Mouse (Mus musculus) olfactory bulb, adult 2 months (tissue): ENCODE data around the gene Ipo8. TPM values are rescaled to one million over a fixed set of nuclear protein-coding genes. Genes with fewer than 3 reads are reported as not detected.

Experiments used
- H3K27ac ChIP-seq: fragments of 200-500 bp; 2 replicates; pipeline ENCODE4 v1.5.1; 2012; ENCODE audit warnings: low read depth, low read length; ENCODE audit not compliant: insufficient read depth
- H3K4me1 ChIP-seq: fragments of 200-500 bp; 2 replicates; pipeline ENCODE4 v1.6.1; 2012; ENCODE audit warnings: low read length; ENCODE audit not compliant: control insufficient read depth, insufficient read depth
- H3K4me3 ChIP-seq: fragments of 200-500 bp; 2 replicates; pipeline ENCODE4 v1.5.1; 2012; ENCODE audit warnings: mild to moderate bottlenecking, low read depth, low read length, moderate library complexity; ENCODE audit not compliant: insufficient read depth
- CTCF ChIP-seq: fragments of 200-500 bp; IDR thresholded peaks from 2 replicates; pipeline ENCODE4 v1.5.1; 2012; ENCODE audit warnings: low read depth, mild to moderate bottlenecking, low read length, moderate library complexity; ENCODE audit not compliant: insufficient read depth
- POLR2A ChIP-seq: fragments of 200-500 bp; IDR thresholded peaks from 2 replicates; pipeline ENCODE4 v1.6.1; 2012; ENCODE audit warnings: mild to moderate bottlenecking, low read depth, low read length, moderate library complexity; ENCODE audit not compliant: insufficient read depth
- WGBS: fragments of 180-500 bp; shearing (Covaris S2); methylation state at CpG from one replicate; pipeline ENCODE4 v1.1.7; 2018; 5-methylcytosine and 5-hydroxymethylcytosine counted together
- polyA plus RNA-seq: library from polyadenylated mRNA; stranded (reverse); fragments of >200 nt; gene quantifications from 2 replicates; pipeline ENCODE4 v1.2.4, GENCODE M21; 2012; ENCODE audit warnings: low replicate concordance; ENCODE audit not compliant: missing spikeins, insufficient read depth, insufficient read length

Gene Ipo8
- polyA plus RNA-seq = not detected in 2 replicates

GRCm38 (mm10) chr6:148830748-148831727 lies at the start of gene Ipo8:
Gene Ipo8 (minus strand): TSS chr6:148831467.
- under 1% methylated on average over 47 of the region's 47 CpGs for WGBS
- Histone ChIP-seq H3K4me1 (no peaks in the 10 kb centered on the region), H3K27ac (no peak within 1 kb of the TSS), H3K4me3 (peak within 1 kb of the TSS; percentile 78)
- TF ChIP-seq POLR2A (no peak; the same call in 1 of the 2 replicates), CTCF (no peak)

GRCm38 (mm10) chr6:148873911-148874310 lies 42.6 kb upstream of the Ipo8 start:
- TF ChIP-seq CTCF (no peak), POLR2A (no peak)
- H3K4me1 ChIP-seq = no peaks in the 10 kb centered on the region
- WGBS = 89% methylated on average over 1 of the region's 1 CpGs
- no peak overlapping the region for H3K4me3 ChIP-seq
- no peak overlapping the region for H3K27ac ChIP-seq

- TF ChIP-seq POLR2A = no peak
- no peak for TF ChIP-seq CTCF
- Histone ChIP-seq H3K27ac (no peak overlapping the region), H3K4me1 (no peaks in the 10 kb centered on the region)
Measured at GRCm38 (mm10) chr6:148845629-148846028, 14.4 kb upstream of the Ipo8 start.

GRCm38 (mm10) chr6:148841760-148842159 lies 10.5 kb upstream of the Ipo8 start:
- Histone ChIP-seq H3K27ac (no peak overlapping the region), H3K4me3 (no peak overlapping the region), H3K4me1 (no peaks in the 10 kb centered on the region)
- WGBS = 88% methylated on average over 1 of the region's 1 CpGs
- no peak for TF ChIP-seq POLR2A
- no peak for TF ChIP-seq CTCF

More at GRCm38 (mm10) chr6:148845629-148846028, 14.4 kb upstream of the Ipo8 start:
- H3K4me3 ChIP-seq = no peak overlapping the region

- H3K4me1 ChIP-seq = no peaks in the 10 kb centered on the region
- no peak overlapping the region for H3K4me3 ChIP-seq
- no peak for TF ChIP-seq POLR2A
- no peak for TF ChIP-seq CTCF
- no peak overlapping the region for H3K27ac ChIP-seq
Measured at GRCm38 (mm10) chr6:148838460-148838859, 7.2 kb upstream of the Ipo8 start.

GRCm38 (mm10) chr6:148831728-148832121 lies 458 bp upstream of the Ipo8 start:
- Histone ChIP-seq H3K4me1 (no peaks in the 10 kb centered on the region), H3K27ac (no peak overlapping the region), H3K4me3 (peak overlapping the region; percentile 78)
- TF ChIP-seq POLR2A = no peak
- no peak for TF ChIP-seq CTCF
- 16% methylated on average over 3 of the region's 3 CpGs for WGBS

- no peaks in the 10 kb centered on the region for H3K4me1 ChIP-seq
- H3K4me3 ChIP-seq = peak overlapping the region; percentile 78
- H3K27ac ChIP-seq = no peak overlapping the region
- TF ChIP-seq POLR2A (no peak), CTCF (no peak)
- WGBS = 4% methylated on average over 3 of the region's 3 CpGs
Measured at GRCm38 (mm10) chr6:148830355-148830747, 916 bp downstream of the Ipo8 start.

- Histone ChIP-seq H3K27ac (no peak overlapping the region), H3K4me1 (no peaks in the 10 kb centered on the region), H3K4me3 (no peak overlapping the region)
- no peak for TF ChIP-seq POLR2A
- TF ChIP-seq CTCF = no peak
- 64% methylated on average over 4 of the region's 4 CpGs for WGBS
Measured at GRCm38 (mm10) chr6:148826119-148826518, 5.1 kb downstream of the Ipo8 start.

- peaks cover 6% of the 10 kb centered on the region for H3K4me1 ChIP-seq
- H3K27ac ChIP-seq = no peak overlapping the region
- no peak overlapping the region for H3K4me3 ChIP-seq
- 61% methylated on average over 4 of the region's 4 CpGs for WGBS
- TF ChIP-seq POLR2A = no peak
- TF ChIP-seq CTCF = no peak
Measured at GRCm38 (mm10) chr6:148818624-148819343, 12.5 kb downstream of the Ipo8 start.
